Mouse (Mus musculus) adrenal gland, postnatal 4 days (tissue): ENCODE data around the gene Cdx2. TPM values are rescaled to one million over a fixed set of nuclear protein-coding genes. Genes with fewer than 3 reads are reported as not detected.

Experiments
- DNase-seq, 2 experiments: peaks; one replicate each; pipeline ENCODE4 v3.0.0; 2021 to 2022; ENCODE audit warnings: low spot score in 2 of 2, mixed read lengths in 2 of 2
- long read RNA-seq, 2 experiments: library from polyadenylated mRNA; stranded (forward); transcript quantifications; one replicate each; pipeline ENCODE4 v2.0.0; 2021
- total RNA-seq, 2 experiments: library from RNA; stranded (reverse); gene quantifications; 2 replicates each; pipeline ENCODE4 v1.2.3; 2021

Cdx2 gene
- total RNA-seq = not detected
- long read RNA-seq, experiment 1 = 0 reads
- long read RNA-seq, experiment 2 = 0 reads

- no peak for DNase-seq
Observed at GRCm38 (mm10) chr5:147306638-147307397, at the start of gene Cdx2. Gene Cdx2, minus strand, starts transcription at chr5:147307270.

GRCm38 (mm10) chr5:147356260-147357055, 49.4 kb upstream of the Cdx2 start:
- no peak for DNase-seq

- DNase-seq = no peak
Observed at GRCm38 (mm10) chr5:147355788-147356187, 48.7 kb upstream of the Cdx2 start.

GRCm38 (mm10) chr5:147354985-147355384, 47.9 kb upstream of the Cdx2 start:
- no peak for DNase-seq

- DNase-seq = no peak
Observed at GRCm38 (mm10) chr5:147354161-147354780, 47.2 kb upstream of the Cdx2 start.

- no peak for DNase-seq
Observed at GRCm38 (mm10) chr5:147351931-147352330, 44.9 kb upstream of the Cdx2 start.

GRCm38 (mm10) chr5:147345981-147346380, 38.9 kb upstream of the Cdx2 start:
- DNase-seq = no peak

- DNase-seq = no peak
Observed at GRCm38 (mm10) chr5:147343904-147344303, 36.8 kb upstream of the Cdx2 start.

GRCm38 (mm10) chr5:147342901-147343300, 35.8 kb upstream of the Cdx2 start:
- no peak for DNase-seq

- no peak for DNase-seq
Observed at GRCm38 (mm10) chr5:147340741-147341414, 33.8 kb upstream of the Cdx2 start.

GRCm38 (mm10) chr5:147339560-147339959, 32.5 kb upstream of the Cdx2 start:
- no peak for DNase-seq

- DNase-seq = no peak
Observed at GRCm38 (mm10) chr5:147338967-147339366, 31.9 kb upstream of the Cdx2 start.

GRCm38 (mm10) chr5:147332711-147333110, 25.6 kb upstream of the Cdx2 start:
- no peak for DNase-seq

GRCm38 (mm10) chr5:147331547-147331946, 24.5 kb upstream of the Cdx2 start:
- peak in 1 of 2 experiments; percentile 43 for DNase-seq

GRCm38 (mm10) chr5:147329946-147330345, 22.9 kb upstream of the Cdx2 start:
- no peak for DNase-seq

- no peak for DNase-seq
Observed at GRCm38 (mm10) chr5:147327636-147328035, 20.6 kb upstream of the Cdx2 start.

- no peak for DNase-seq
Observed at GRCm38 (mm10) chr5:147325931-147326330, 18.9 kb upstream of the Cdx2 start.

- DNase-seq = peak; percentile 49 to 55
Observed at GRCm38 (mm10) chr5:147323237-147323917, 16.3 kb upstream of the Cdx2 start.

- no peak for DNase-seq
Observed at GRCm38 (mm10) chr5:147322183-147322582, 15.1 kb upstream of the Cdx2 start, which contains the start of gene Urad. Gene Urad, minus strand, starts transcription at chr5:147322440.

- no peak for DNase-seq
Observed at GRCm38 (mm10) chr5:147319653-147320052, 12.6 kb upstream of the Cdx2 start.

GRCm38 (mm10) chr5:147317991-147318390, 10.9 kb upstream of the Cdx2 start:
- no peak for DNase-seq
